In the genomic region with DNA sequence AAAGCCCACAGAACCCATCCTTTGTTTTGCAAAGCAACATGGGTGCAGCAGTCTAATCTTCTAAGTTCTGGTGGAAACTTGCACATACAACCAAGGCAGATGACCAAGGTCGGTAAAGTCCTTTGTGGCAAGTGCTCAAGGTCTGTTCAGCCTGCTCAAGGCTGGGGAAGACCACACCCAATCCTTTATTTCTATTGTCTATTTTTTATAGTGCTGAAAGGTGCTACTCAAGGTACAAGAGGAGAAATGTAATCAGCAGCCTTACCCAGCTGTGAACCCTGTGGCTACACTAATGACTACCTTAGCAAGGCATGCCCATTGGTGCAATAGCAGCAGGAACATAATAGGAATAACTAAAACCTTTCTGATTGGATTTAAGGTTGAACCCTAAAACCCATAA, we compare ENCODE assay signal across 31 mouse cellular contexts. TPM values are rescaled to one million over a fixed set of nuclear protein-coding genes. Genes with fewer than 3 reads are reported as not detected.
DNase-seq lines count a peak whose midpoint lies in the region; ATAC-seq and TF ChIP-seq lines count a peak whose summit lies in the region.
"Had no signal": no experiment of that assay in that cellular context is flagged by ENCODE, and none has a peak within 500 bp of the region (broad histone marks: within the 10 kb centered on the region; RNA-seq: fewer than 3 reads in every experiment).

No protein-coding gene starts in this region.

- no peak overlapping the region for H3K4me3 ChIP-seq in ES-E14 (ENCODE audit: insufficient read depth in 1 of 2, low read depth in 1 of 2, low read length in 2 of 2, poor library complexity in 1 of 2, severe bottlenecking in 1 of 2)
- H3K4me3 ChIP-seq in intestine, postnatal 0 days (ENCODE audit: low read depth, low read length) = no peak overlapping the region

- H3K4me1 ChIP-seq in ES-E14 (ENCODE audit: control insufficient read depth in 2 of 2, insufficient read depth in 2 of 2, low read length in 2 of 2, poor library complexity in 1 of 2) = no peaks in the 10 kb centered on the region
- H3K4me1 ChIP-seq in intestine, postnatal 0 days (replicated peaks; ENCODE audit: control insufficient read depth, insufficient read depth, low read length) = no peaks in the 10 kb centered on the region

- H3K27me3 ChIP-seq in intestine, postnatal 0 days (replicated peaks; ENCODE audit: control insufficient read depth, insufficient read depth, low read length) = no peaks in the 10 kb centered on the region
- H3K27me3 ChIP-seq: CH12.LX, Patski had no signal

- H3K36me3 ChIP-seq in ES-E14 (ENCODE audit: control insufficient read depth, insufficient read depth, low read length, poor library complexity, severe bottlenecking) = no peaks in the 10 kb centered on the region
- H3K36me3 ChIP-seq in intestine, postnatal 0 days (ENCODE audit: control insufficient read depth, insufficient read depth) = no peaks in the 10 kb centered on the region
- H3K36me3 ChIP-seq: G1E had no signal

- DNase-seq in ES-CJ7 (ENCODE audit: low read depth, low spot score) = peak; percentile 64
- DNase-seq in ES-E14 (ENCODE audit: low read depth, low spot score) = peak; percentile 12
- DNase-seq in R1 (ENCODE audit: low read depth, low spot score) = peak; percentile 33
- peak; percentile 55 for DNase-seq in ZHBTc4 (ENCODE audit: low read depth, low spot score)
- DNase-seq in gastrocnemius, postnatal 25 days = no peak
- DNase-seq in thymus, postnatal 14 days = no peak
- DNase-seq: adrenal gland, adult 2 months; adrenal gland, adult 8-10 months; adrenal gland, postnatal 10 days; adrenal gland, postnatal 14 days; adrenal gland, postnatal 25 days; adrenal gland, postnatal 36 days; B cell, adult 2 months; cerebellum, adult 11 months; cerebellum, adult 11-12 months; cerebellum, adult 18-20 months; cerebellum, adult 2 months; cerebellum, adult 8-10 months; cerebellum, adult 9-10 months had no signal

- no peak overlapping the region for H3K4me2 ChIP-seq in intestine, postnatal 0 days (replicated peaks; ENCODE audit: low read depth)

- WGBS in intestine, postnatal 0 days = 91% methylated on average over 1 of the region's 1 CpGs

- no peak for TF ChIP-seq CTCF in intestine, postnatal 0 days (IDR thresholded peaks at IDR 0.05; ENCODE audit: low read depth)

- ATAC-seq in megakaryocyte-erythroid progenitor cell, adult 5-6 weeks (replicated peaks; ENCODE audit: low FRiP score, low TSS enrichment, poor library complexity, severe bottlenecking) = no peak
- no peak for ATAC-seq in intestine, postnatal 0 days
- ATAC-seq: activated CD4-positive, CD25-positive, alpha-beta regulatory T cell, adult 4 months; CD4-positive, CD25-positive, alpha-beta regulatory T cell, adult 4 months; Patski had no signal

- in situ Hi-C loops in ES-E14 (cut with MboI; ENCODE audit: low sequenced_read_pairs in 2 of 2, unreplicated experiment in 2 of 2) = no loop called here

- no peak overlapping the region for H3K9ac ChIP-seq in ES-E14 (ENCODE audit: insufficient read depth, low read depth, low read length, poor library complexity, severe bottlenecking)
- no peak overlapping the region for H3K9ac ChIP-seq in intestine, postnatal 0 days (ENCODE audit: low read depth, low read length)

- H3K27ac ChIP-seq in ES-E14 (ENCODE audit: insufficient read depth, low read depth, low read length, poor library complexity, severe bottlenecking) = no peak overlapping the region
- H3K27ac ChIP-seq in intestine, postnatal 0 days (ENCODE audit: low read depth, low read length) = no peak overlapping the region

- H3K9me3 ChIP-seq in ES-E14 (ENCODE audit: control insufficient read depth, insufficient read depth, low read depth, low read length) = no peaks in the 10 kb centered on the region
- H3K9me3 ChIP-seq in intestine, postnatal 0 days (ENCODE audit: control insufficient read depth) = no peaks in the 10 kb centered on the region
- H3K9me3 ChIP-seq: G1E had no signal

TF ChIP-seq in ES-E14, 5 proteins besides CTCF, POLR2A, EP300 and RAD21:
- TF ChIP-seq MAFK (IDR thresholded peaks at IDR 0.05; ENCODE audit: insufficient read depth, low read depth, low read length) = no peak
- TF ChIP-seq ZC3H11A (IDR thresholded peaks at IDR 0.05; ENCODE audit: borderline replicate concordance, low read depth, low read length) = no peak
- no peak for TF ChIP-seq ZNF384 (IDR thresholded peaks at IDR 0.05; ENCODE audit: low read depth, low read length)
- no peak for TF ChIP-seq CHD2 (IDR thresholded peaks at IDR 0.05; ENCODE audit: low read depth, low read length)
- TF ChIP-seq HCFC1 (IDR thresholded peaks at IDR 0.05; ENCODE audit: borderline replicate concordance, insufficient read depth, low read length) = no peak

RNA-seq across cellular contexts. Expression of a gene that starts 36.9 kb away (rescaled TPM):
- not detected in 2 replicates for total RNA-seq in ES-E14 (2012; rRNA removed)
- not detected for total RNA-seq in gastrocnemius, postnatal 25 days (2021)
- not detected in 2 replicates for total RNA-seq in megakaryocyte-erythroid progenitor cell, adult 5-6 weeks (2014; fragmentation: Nextera tagmentation)
- not detected in 2 replicates for total RNA-seq in megakaryocyte-erythroid progenitor cell, adult 5-6 weeks (2017)
- not detected in 2 replicates for polyA plus RNA-seq in intestine, postnatal 0 days (2015; fragmentation: Nextera tagmentation; extraction: Ambion mirVana)
- total RNA-seq: adrenal gland, adult 18-20 months; adrenal gland, adult 2 months; adrenal gland, adult 8-10 months; adrenal gland, postnatal 10 days; adrenal gland, postnatal 14 days; adrenal gland, postnatal 25 days; adrenal gland, postnatal 36 days; adrenal gland, postnatal 4 days; CH12.LX; G1E; MEL had no signal
- polyA plus RNA-seq: activated CD4-positive, CD25-positive, alpha-beta regulatory T cell, adult 4 months; adrenal gland, adult 2 months; brain, embryonic 14.5 days; C2C12; CD4-positive, CD25-positive, alpha-beta regulatory T cell, adult 4 months; cerebellum, adult 2 months; G1E; Patski had no signal

Comparison
In these comparisons a context has a peak if more than half of its experiments do, and no peak if none do; other contexts are left out.
1. DNase-seq: peak in ES-CJ7 (single experiment), ES-E14 (single experiment), R1 (single experiment) and ZHBTc4 (single experiment); none in gastrocnemius, postnatal 25 days (single experiment) and thymus, postnatal 14 days (single experiment).